Mouse (Mus musculus): Measurements from ENCODE around the gene Prune1.

DNA sequence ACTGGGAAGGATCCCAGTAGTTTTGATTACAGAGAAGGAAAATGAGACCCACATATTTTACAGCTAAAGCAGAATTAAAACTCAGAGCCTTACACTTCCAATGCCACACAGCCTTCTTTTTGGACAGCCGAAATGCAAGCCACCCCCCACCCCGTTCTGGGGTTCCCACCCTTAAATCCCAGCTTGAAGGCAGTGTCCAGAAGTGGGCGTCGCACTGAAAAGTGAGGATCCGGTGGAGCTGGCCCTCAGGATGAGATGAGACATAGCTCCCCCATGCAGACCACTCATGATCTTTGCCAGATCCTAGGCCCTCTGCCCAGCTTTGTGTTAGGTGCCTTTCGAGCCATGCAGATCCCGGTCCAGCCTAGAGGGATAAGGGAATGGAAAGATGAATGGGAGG is 40.4 kb downstream of the Prune1 start, which contains the start of gene Gm128:
- TF ChIP-seq CTCF (IDR thresholded peaks at IDR 0.05; ENCODE audit: extremely low read depth, insufficient read depth, low read length) (no peak), POLR2A (IDR thresholded peaks at IDR 0.05; ENCODE audit: extremely low read depth, insufficient read depth, low read length) (no peak)

Measured in cortical plate, adult 2 months (tissue).